Mouse (Mus musculus) cortical plate, adult 2 months (tissue): Measurements from ENCODE around the gene Map3k5.

Source experiments
- CTCF ChIP-seq: fragments of 200-500 bp; IDR thresholded peaks from 2 replicates; pipeline ENCODE4 v1.5.1; 2011; ENCODE audit warnings: mild to moderate bottlenecking, control low read depth, low read length; ENCODE audit not compliant: insufficient read depth; ENCODE audit errors: extremely low read depth
- POLR2A ChIP-seq: fragments of 200-500 bp; IDR thresholded peaks from 2 replicates; pipeline ENCODE4 v1.6.1; 2011; ENCODE audit warnings: mild to moderate bottlenecking, low read length, control low read depth; ENCODE audit not compliant: insufficient read depth; ENCODE audit errors: extremely low read depth

DNA sequence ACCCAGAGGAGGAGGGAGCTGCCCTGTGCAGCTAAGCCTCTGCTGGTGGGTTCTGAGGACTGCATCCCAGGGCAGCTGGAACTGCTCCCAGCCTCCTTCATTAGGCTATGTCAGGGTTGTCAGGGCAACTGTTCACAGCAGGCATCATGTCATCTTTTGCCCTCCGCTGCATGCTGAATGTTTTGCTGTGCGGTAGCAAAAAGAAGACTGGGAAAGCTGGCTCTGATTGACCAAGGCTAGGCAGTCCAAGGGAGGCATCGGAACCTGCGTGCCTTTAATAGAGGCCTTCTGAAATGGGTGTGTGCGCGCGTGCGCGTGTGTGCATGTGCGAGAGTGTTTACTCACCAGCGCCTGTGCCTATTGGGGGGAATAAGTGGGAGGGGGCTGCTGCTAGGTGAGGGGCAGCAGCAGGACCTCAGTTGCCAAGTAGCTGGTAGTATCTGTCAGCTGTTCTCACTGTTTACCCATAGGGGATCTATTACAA is 236.4 kb downstream of the Map3k5 start:
- TF ChIP-seq CTCF (peak; percentile 77), POLR2A (no peak)
